27 mouse cellular contexts compared by ENCODE assay signal in genomic region chr2:145788562-145789346, GRCm38 (mm10).
A peak's percentile ranks its signal among the peaks of the same experiment; 100 is the strongest.
DNase-seq lines count a peak whose midpoint lies in the region; ATAC-seq and TF ChIP-seq lines count a peak whose summit lies in the region.
"Had no signal": no experiment of that assay in that cellular context is flagged by ENCODE, and none has a peak within 500 bp of the region (broad histone marks: within the 10 kb centered on the region; RNA-seq: fewer than 3 reads in every experiment).

No protein-coding gene starts in this region.

- peak overlapping the region; percentile 100 for H3K27ac ChIP-seq in kidney, adult 2 months (ENCODE audit: insufficient read depth, low read depth, low read length)
- peak overlapping the region; percentile 44; the same call in 1 of the 2 replicates for H3K27ac ChIP-seq in kidney, embryonic 16.5 days (ENCODE audit: low read length)
- H3K27ac ChIP-seq in neural tube, embryonic 15.5 days (replicated peaks), result no peak overlapping the region
- H3K27ac ChIP-seq: embryonic facial prominence, embryonic 10.5 days; embryonic facial prominence, embryonic 13.5 days; forebrain, embryonic 12.5 days; forebrain, embryonic 15.5 days; heart, embryonic 13.5 days; hindbrain, embryonic 12.5 days; hindbrain, embryonic 15.5 days had no signal

- peaks cover 56% of the 10 kb centered on the region for H3K4me1 ChIP-seq in kidney, adult 2 months (ENCODE audit: control insufficient read depth, insufficient read depth, low read length)
- H3K4me1 ChIP-seq in kidney, embryonic 16.5 days (ENCODE audit: insufficient read depth, low read length), result peaks cover 47% of the 10 kb centered on the region
- H3K4me1 ChIP-seq in neural tube, embryonic 15.5 days, result peaks cover 24% of the 10 kb centered on the region

- no peaks in the 10 kb centered on the region for H3K9me3 ChIP-seq in kidney, embryonic 16.5 days (ENCODE audit: low read length)
- no peaks in the 10 kb centered on the region for H3K9me3 ChIP-seq in neural tube, embryonic 15.5 days (replicated peaks)
- H3K9me3 ChIP-seq: embryonic facial prominence, embryonic 10.5 days; embryonic facial prominence, embryonic 13.5 days; forebrain, embryonic 12.5 days; forebrain, embryonic 15.5 days; heart, embryonic 10.5 days; heart, embryonic 13.5 days; hindbrain, embryonic 12.5 days; hindbrain, embryonic 15.5 days had no signal

- H3K36me3 ChIP-seq in kidney, adult 2 months (ENCODE audit: control insufficient read depth, insufficient read depth, low read length), result peaks cover 2% of the 10 kb centered on the region; the same call in 1 of the 2 replicates
- peaks cover 12% of the 10 kb centered on the region for H3K36me3 ChIP-seq in kidney, embryonic 16.5 days (ENCODE audit: insufficient read depth, low read length)
- H3K36me3 ChIP-seq in neural tube, embryonic 15.5 days, result no peaks in the 10 kb centered on the region
- H3K36me3 ChIP-seq: embryonic facial prominence, embryonic 10.5 days; embryonic facial prominence, embryonic 13.5 days; forebrain, embryonic 12.5 days; forebrain, embryonic 15.5 days; hindbrain, embryonic 12.5 days; hindbrain, embryonic 15.5 days had no signal

- DNase-seq in kidney, adult 2 months, result peak; percentile 78
- DNase-seq in kidney, postnatal 14 days, result no peak
- DNase-seq in ES-CJ7 (ENCODE audit: low read depth, low spot score) (peak; percentile 42), ZHBTc4 (ENCODE audit: low read depth, low spot score) (peak; percentile 52)
- DNase-seq in heart, postnatal 14 days, result no peak
- DNase-seq: adrenal gland, postnatal 14 days; B cell, adult 2 months; cerebellum, adult 11 months; cerebellum, adult 2 months; cerebellum, postnatal 10 days; cerebellum, postnatal 36 days; embryo, embryonic 11 days; gastrocnemius, postnatal 25 days; heart, adult 2 months had no signal

- intact Hi-C loops in heart, postnatal 14 days (cut with DNase I), result loop anchor here (5.0 kb wide), 1 partner anchor 36 kb away; no protein-coding TSS in a partner anchor

- TF ChIP-seq POLR2A in kidney, adult 2 months (IDR thresholded peaks at IDR 0.05; ENCODE audit: low read depth, low read length), result no peak

- no peak overlapping the region for H3K9ac ChIP-seq in kidney, embryonic 16.5 days (replicated peaks; ENCODE audit: low read length)
- no peak overlapping the region for H3K9ac ChIP-seq in neural tube, embryonic 15.5 days (replicated peaks)
- H3K9ac ChIP-seq: embryonic facial prominence, embryonic 13.5 days; forebrain, embryonic 12.5 days; forebrain, embryonic 15.5 days; heart, embryonic 13.5 days; hindbrain, embryonic 12.5 days; hindbrain, embryonic 15.5 days had no signal

- no peak overlapping the region for H3K4me3 ChIP-seq in kidney, adult 2 months (ENCODE audit: insufficient read depth, low read depth, low read length)
- H3K4me3 ChIP-seq in kidney, embryonic 16.5 days (ENCODE audit: low read length), result no peak overlapping the region
- H3K4me3 ChIP-seq in neural tube, embryonic 15.5 days (replicated peaks), result no peak overlapping the region
- H3K4me3 ChIP-seq: embryonic facial prominence, embryonic 10.5 days; embryonic facial prominence, embryonic 13.5 days; erythroblast, embryonic 14.5 days; forebrain, embryonic 12.5 days; forebrain, embryonic 15.5 days; heart, adult 2 months; heart, embryonic 10.5 days; hindbrain, embryonic 12.5 days; hindbrain, embryonic 15.5 days had no signal

- no peaks in the 10 kb centered on the region for H3K27me3 ChIP-seq in kidney, adult 2 months (replicated peaks; ENCODE audit: control insufficient read depth, insufficient read depth, low read length)
- H3K27me3 ChIP-seq in kidney, embryonic 16.5 days (ENCODE audit: insufficient read depth, low read length), result no peaks in the 10 kb centered on the region
- H3K27me3 ChIP-seq in neural tube, embryonic 15.5 days (replicated peaks), result no peaks in the 10 kb centered on the region
- H3K27me3 ChIP-seq: CH12.LX; embryonic facial prominence, embryonic 13.5 days; forebrain, embryonic 12.5 days; forebrain, embryonic 15.5 days; heart, embryonic 13.5 days; hindbrain, embryonic 12.5 days; hindbrain, embryonic 15.5 days had no signal

- TF ChIP-seq CTCF in kidney, adult 2 months (conservative IDR thresholded peaks at IDR 0.05; ENCODE audit: insufficient read depth, insufficient read length, low read depth, low read length), result no peak

- WGBS in kidney, adult 2 months, result 75% methylated on average over 3 of the region's 3 CpGs
- 87% methylated on average over 3 of the region's 3 CpGs for WGBS in kidney, embryonic 16.5 days
- 94% methylated on average over 3 of the region's 3 CpGs for WGBS in neural tube, embryonic 15.5 days

- no peak overlapping the region for H3K4me2 ChIP-seq in kidney, embryonic 16.5 days (replicated peaks; ENCODE audit: low read depth, low read length)
- H3K4me2 ChIP-seq in neural tube, embryonic 15.5 days, result no peak overlapping the region
- H3K4me2 ChIP-seq: forebrain, embryonic 12.5 days; forebrain, embryonic 15.5 days; hindbrain, embryonic 12.5 days; hindbrain, embryonic 15.5 days had no signal

- ATAC-seq in kidney, embryonic 16.5 days (ENCODE audit: low FRiP score, low TSS enrichment), result no peak
- no peak for ATAC-seq in neural tube, embryonic 15.5 days (ENCODE audit: low FRiP score)
- ATAC-seq in inflammation-experienced regulatory T-cells, adult 6 months, result no peak
- ATAC-seq: forebrain, embryonic 15.5 days had no signal

Comparison
In these comparisons a context has a peak if more than half of its experiments do, and no peak if none do; other contexts are left out.
1. DNase-seq: peak in kidney, adult 2 months (single experiment), ES-CJ7 (single experiment) and ZHBTc4 (single experiment); none in kidney, postnatal 14 days (single experiment) and heart, postnatal 14 days (0 of 2).